Mouse (Mus musculus) activated CD4-positive, CD25-positive, alpha-beta regulatory T cell (primary cell): ENCODE measurements around the gene Srd5a2. TPM values are rescaled to one million over a fixed set of nuclear protein-coding genes. Genes with fewer than 3 reads are reported as not detected.

ENCODE experiments used
- polyA plus RNA-seq, 2 experiments: library from polyadenylated mRNA; unstranded; fragments of 100-300 nt; shearing (Covaris generic); gene quantifications; one replicate each; pipeline ENCODE4 v1.2.1; 2017

Gene Srd5a2
- not detected for polyA plus RNA-seq

GRCm38 (mm10) chr17:74047210-74048082 lies at the start of gene Srd5a2:
TSS of gene Srd5a2 (minus strand) at chr17:74047916.

Other genes with a start within 250 kb of the Srd5a2 start
- 10 to 100 TPM; 25.0 to 77.3 TPM for gene Ehd3, start 243.8 kb downstream of the Srd5a2 start, polyA plus RNA-seq
- 10 to 100 TPM; 12.1 to 26.4 TPM for gene Xdh, start 97.7 kb downstream of the Srd5a2 start, polyA plus RNA-seq
- gene Memo1, start 247.6 kb upstream of the Srd5a2 start, polyA plus RNA-seq = 10 to 100 TPM; 56.3 to 90.8 TPM